Mouse (Mus musculus): ENCODE results near the gene Ndufa4. TPM values are rescaled to one million over a fixed set of nuclear protein-coding genes. Genes with fewer than 3 reads are reported as not detected.
A peak's percentile ranks its signal among the peaks of the same experiment; 100 is the strongest.

Gene Ndufa4
- polyA plus RNA-seq (2014; fragmentation: Nextera tagmentation; extraction: Ambion mirVana): 968 and 977 TPM in 2 replicates

DNA sequence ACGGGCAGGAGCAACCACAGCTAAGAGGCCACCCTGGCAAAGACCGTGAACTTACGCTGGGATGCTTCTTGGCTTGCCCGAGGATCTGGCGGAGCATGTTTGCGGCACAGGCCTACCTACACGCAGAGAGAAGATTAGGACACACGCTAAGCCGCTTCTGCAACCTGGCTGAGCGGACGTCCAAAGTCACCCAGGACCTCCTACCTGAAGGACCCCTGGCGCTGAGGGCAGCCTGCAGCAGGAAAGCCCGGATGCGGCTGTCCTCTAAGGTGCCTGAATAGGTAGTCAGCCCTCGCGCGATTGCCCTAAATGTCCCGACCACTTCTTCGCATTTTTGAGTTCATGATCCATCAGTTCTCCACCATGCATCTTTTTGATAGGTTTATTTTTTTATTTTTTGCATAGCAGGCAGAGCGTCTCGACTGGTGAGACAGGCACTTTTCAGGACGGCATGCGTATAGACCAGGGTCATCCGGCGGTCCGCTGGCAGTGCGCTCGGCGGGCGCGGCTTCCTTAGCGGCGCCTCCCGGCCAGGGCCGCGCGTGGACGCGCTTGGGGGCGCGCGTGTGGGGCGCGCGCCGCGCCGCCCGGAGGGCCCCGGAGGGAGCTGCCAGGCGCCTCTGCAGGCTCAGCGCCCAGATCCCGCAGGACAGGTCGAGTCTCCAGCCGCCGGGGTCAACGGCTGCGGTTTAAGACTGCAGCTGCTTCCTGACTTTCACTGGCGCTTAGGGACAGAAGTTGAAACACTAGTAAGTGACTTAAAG lies at the start of gene Ndufa4, which contains the start of gene Phf14:
TSS of gene Ndufa4 (minus strand) at position 229 of the 764 bp plus-strand sequence.
TSS of gene Phf14 (plus strand) at position 541 of the 764 bp plus-strand sequence.
- ATAC-seq (ENCODE audit: insufficient read depth): peak; percentile 98
- no peaks in the 10 kb centered on the region for H3K9me3 ChIP-seq (ENCODE audit: low read depth, low read length)
- WGBS: under 1% methylated on average over 59 of the region's 59 CpGs

GRCm38 (mm10) chr6:11948100-11948499 lies 40.8 kb upstream of the Ndufa4 start:
- H3K4me3 ChIP-seq (ENCODE audit: low read depth, low read length): no peak overlapping the region
- DNase-seq: no peak

More for the DNA sequence above, at the start of gene Ndufa4, which contains the start of gene Phf14:
- peak within 1 kb of the TSS; percentile 79 for H3K27ac ChIP-seq (ENCODE audit: low read depth)
- H3K27me3 ChIP-seq (ENCODE audit: insufficient read depth, low read length): no peaks in the 10 kb centered on the region
- H3K36me3 ChIP-seq (ENCODE audit: insufficient read depth): peaks cover 17% of the 10 kb centered on the region
- peak within 1 kb of the TSS; percentile 73 for H3K4me3 ChIP-seq (ENCODE audit: low read depth, low read length)
- TF ChIP-seq CTCF (IDR thresholded peaks at IDR 0.05; ENCODE audit: low read depth): no peak
- H3K4me1 ChIP-seq (ENCODE audit: insufficient read depth): no peaks in the 10 kb centered on the region; the same call in 1 of the 2 replicates
- H3K9ac ChIP-seq: peak within 1 kb of the TSS; percentile 87
- H3K4me2 ChIP-seq: peak within 1 kb of the TSS; percentile 64
- peak; percentile 96 for DNase-seq

DNA sequence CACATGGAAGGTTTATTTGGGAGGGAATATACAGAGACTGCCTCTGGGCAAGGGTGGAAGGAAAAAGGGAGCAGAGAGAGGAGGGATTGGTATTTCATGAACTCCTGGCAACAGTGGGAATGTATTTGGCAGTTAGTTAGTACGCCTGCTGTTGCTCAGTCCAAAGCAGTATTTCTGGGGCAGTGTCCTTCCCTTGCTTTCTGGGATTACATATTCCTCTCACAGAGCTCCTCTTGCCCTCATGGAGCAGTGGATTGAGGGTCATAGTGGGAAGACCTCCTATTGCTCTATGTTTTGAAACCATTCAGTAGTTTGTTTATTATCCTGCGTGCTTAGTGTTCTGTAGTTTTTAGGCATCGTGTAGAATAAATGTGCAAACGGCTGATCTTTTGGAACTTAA lies 34.8 kb upstream of the Ndufa4 start:
- Histone ChIP-seq H3K36me3 (ENCODE audit: insufficient read depth) (peaks cover 52% of the 10 kb centered on the region), H3K4me2 (no peak overlapping the region), H3K4me3 (ENCODE audit: low read depth, low read length) (no peak overlapping the region), H3K9ac (no peak overlapping the region), H3K4me1 (ENCODE audit: insufficient read depth) (no peaks in the 10 kb centered on the region), H3K27me3 (ENCODE audit: insufficient read depth, low read length) (no peaks in the 10 kb centered on the region), H3K27ac (ENCODE audit: low read depth) (no peak overlapping the region), H3K9me3 (ENCODE audit: low read depth, low read length) (no peaks in the 10 kb centered on the region)
- TF ChIP-seq CTCF (IDR thresholded peaks at IDR 0.05; ENCODE audit: low read depth): no peak
- WGBS: 92% methylated on average over 4 of the region's 4 CpGs
- ATAC-seq (ENCODE audit: insufficient read depth) (no peak), DNase-seq (no peak)

More at GRCm38 (mm10) chr6:11948100-11948499, 40.8 kb upstream of the Ndufa4 start:
- peaks cover 38% of the 10 kb centered on the region for H3K36me3 ChIP-seq (ENCODE audit: insufficient read depth)
- H3K27ac ChIP-seq (ENCODE audit: low read depth): no peak overlapping the region
- H3K9ac ChIP-seq: no peak overlapping the region
- TF ChIP-seq CTCF (IDR thresholded peaks at IDR 0.05; ENCODE audit: low read depth): no peak
- WGBS: 89% methylated on average over 1 of the region's 1 CpGs
- no peaks in the 10 kb centered on the region for H3K27me3 ChIP-seq (ENCODE audit: insufficient read depth, low read length)
- H3K4me2 ChIP-seq: no peak overlapping the region
- no peaks in the 10 kb centered on the region for H3K4me1 ChIP-seq (ENCODE audit: insufficient read depth)
- no peak for ATAC-seq (ENCODE audit: insufficient read depth)
- no peaks in the 10 kb centered on the region for H3K9me3 ChIP-seq (ENCODE audit: low read depth, low read length)

DNA sequence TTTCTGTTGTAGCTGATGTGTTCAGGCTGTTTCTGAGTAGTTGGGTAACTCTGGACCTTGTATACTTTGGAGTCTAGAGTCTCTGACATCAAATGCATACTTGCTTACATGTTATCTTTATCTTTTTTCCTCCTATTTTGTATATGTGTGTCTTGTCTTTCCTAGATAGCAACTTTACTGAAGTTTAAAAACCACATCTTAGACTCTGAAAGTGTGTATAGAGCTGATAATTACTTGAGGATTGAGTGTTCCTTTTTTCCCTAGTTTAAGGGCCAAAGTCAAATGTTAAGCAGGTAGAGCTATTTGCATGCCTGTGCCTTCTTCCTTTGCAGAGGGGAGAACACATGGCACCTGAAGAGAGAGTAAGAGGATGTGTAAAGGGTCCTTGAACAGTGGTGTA lies 33.6 kb upstream of the Ndufa4 start:
- H3K9ac ChIP-seq: no peak overlapping the region
- DNase-seq (no peak), ATAC-seq (ENCODE audit: insufficient read depth) (no peak)
- H3K27ac ChIP-seq (ENCODE audit: low read depth): no peak overlapping the region
- H3K4me2 ChIP-seq: no peak overlapping the region
- H3K36me3 ChIP-seq (ENCODE audit: insufficient read depth): peaks cover 47% of the 10 kb centered on the region
- no peaks in the 10 kb centered on the region for H3K4me1 ChIP-seq (ENCODE audit: insufficient read depth)
- no peak overlapping the region for H3K4me3 ChIP-seq (ENCODE audit: low read depth, low read length)
- H3K9me3 ChIP-seq (ENCODE audit: low read depth, low read length): no peaks in the 10 kb centered on the region
- H3K27me3 ChIP-seq (ENCODE audit: insufficient read depth, low read length): no peaks in the 10 kb centered on the region
- no peak for TF ChIP-seq CTCF (IDR thresholded peaks at IDR 0.05; ENCODE audit: low read depth)

GRCm38 (mm10) chr6:11933403-11933802 lies 26.1 kb upstream of the Ndufa4 start:
- no peak for TF ChIP-seq CTCF (IDR thresholded peaks at IDR 0.05; ENCODE audit: low read depth)
- Histone ChIP-seq H3K27ac (ENCODE audit: low read depth) (no peak overlapping the region), H3K36me3 (ENCODE audit: insufficient read depth) (peaks cover 16% of the 10 kb centered on the region), H3K9ac (no peak overlapping the region), H3K4me2 (no peak overlapping the region), H3K9me3 (ENCODE audit: low read depth, low read length) (no peaks in the 10 kb centered on the region), H3K4me3 (ENCODE audit: low read depth, low read length) (no peak overlapping the region), H3K4me1 (ENCODE audit: insufficient read depth) (no peaks in the 10 kb centered on the region), H3K27me3 (ENCODE audit: insufficient read depth, low read length) (no peaks in the 10 kb centered on the region)
- ATAC-seq (ENCODE audit: insufficient read depth) (no peak), DNase-seq (no peak)
- WGBS: 91% methylated on average over 7 of the region's 7 CpGs

GRCm38 (mm10) chr6:11927485-11927884 lies 20.2 kb upstream of the Ndufa4 start:
- 0 out of 2 replicates have a peak, but pooled peaks cover 3% of the 10 kb centered on the region for H3K4me1 ChIP-seq (ENCODE audit: insufficient read depth)
- 54% methylated on average over 6 of the region's 6 CpGs for WGBS
- no peak overlapping the region for H3K27ac ChIP-seq (ENCODE audit: low read depth)
- DNase-seq: peak; percentile 32
- peaks cover 12% of the 10 kb centered on the region for H3K36me3 ChIP-seq (ENCODE audit: insufficient read depth)
- H3K4me3 ChIP-seq (ENCODE audit: low read depth, low read length): 0 out of 2 replicates have a peak overlapping the region, but pooled peaks have one; percentile 85
- no peak overlapping the region for H3K9ac ChIP-seq
- no peaks in the 10 kb centered on the region for H3K9me3 ChIP-seq (ENCODE audit: low read depth, low read length)
- TF ChIP-seq CTCF (IDR thresholded peaks at IDR 0.05; ENCODE audit: low read depth): no peak
- ATAC-seq (ENCODE audit: insufficient read depth): no peak
- H3K27me3 ChIP-seq (ENCODE audit: insufficient read depth, low read length): no peaks in the 10 kb centered on the region
- peak overlapping the region; percentile 74 for H3K4me2 ChIP-seq

DNA sequence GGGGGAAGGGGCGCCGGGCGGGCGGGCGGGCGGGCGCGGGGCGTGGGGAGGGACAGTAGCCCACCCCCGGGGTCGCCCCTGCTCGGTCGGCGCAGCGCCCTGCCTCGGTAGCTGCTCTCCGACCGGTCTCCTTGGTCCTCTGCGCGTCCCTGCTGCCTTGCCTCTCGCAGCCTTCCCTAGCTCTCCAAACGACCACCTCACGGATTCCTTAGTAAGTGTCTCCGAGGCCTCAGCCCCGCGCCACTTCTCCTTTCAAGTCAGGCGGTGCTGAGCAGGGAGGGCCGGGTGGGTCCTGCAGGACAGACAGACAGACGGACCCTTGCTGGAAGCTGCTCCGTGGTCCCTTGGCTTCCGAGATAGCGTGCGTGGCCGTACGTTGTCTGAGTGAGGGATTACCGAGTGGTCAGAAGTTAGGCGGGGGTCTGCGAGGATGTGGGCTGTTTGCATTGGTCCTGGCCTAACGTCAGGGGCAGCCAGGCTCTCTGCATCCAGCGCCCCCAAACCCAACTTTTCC lies 18.8 kb upstream of the Ndufa4 start:
- H3K9me3 ChIP-seq (ENCODE audit: low read depth, low read length): no peaks in the 10 kb centered on the region
- peak; percentile 84 for ATAC-seq (ENCODE audit: insufficient read depth)
- WGBS: 1% methylated on average over 28 of the region's 40 CpGs
- H3K27ac ChIP-seq (ENCODE audit: low read depth): peak overlapping the region; percentile 98
- 0 out of 2 replicates have a peak, but pooled peaks cover 3% of the 10 kb centered on the region for H3K4me1 ChIP-seq (ENCODE audit: insufficient read depth)
- DNase-seq: peak; percentile 65
- H3K9ac ChIP-seq: peak overlapping the region; percentile 98
- no peaks in the 10 kb centered on the region for H3K27me3 ChIP-seq (ENCODE audit: insufficient read depth, low read length)
- H3K4me2 ChIP-seq: peak overlapping the region; percentile 74
- H3K4me3 ChIP-seq (ENCODE audit: low read depth, low read length): peak overlapping the region; percentile 85
- peaks cover 12% of the 10 kb centered on the region for H3K36me3 ChIP-seq (ENCODE audit: insufficient read depth)
- TF ChIP-seq CTCF (IDR thresholded peaks at IDR 0.05; ENCODE audit: low read depth): no peak

Data from lung, embryonic 14.5 days (tissue).